Mouse (Mus musculus) forebrain, embryonic 14.5 days (tissue): ENCODE measurements around the gene Gm10665. TPM values are rescaled to one million over a fixed set of nuclear protein-coding genes. Genes with fewer than 3 reads are reported as not detected.
"Not testable (repeated sequence)": the region's sequence is repeated elsewhere in the genome, so short reads cannot be mapped to it uniquely, and the experiment has no call there.

Experiments used
- ATAC-seq: fragments of 200-750 bp; cut with Nextera tagmentation; 2 replicates; pipeline ENCODE4 v1.8.0; 2017; ENCODE audit warnings: mild to moderate bottlenecking, moderate library complexity
- DNase-seq: peaks from one replicate; pipeline ENCODE4 v3.0.0-alpha.2; 2015; ENCODE audit warnings: low spot score
- H3K27ac ChIP-seq: fragments of 300-500 bp; sonication (generic); 2 replicates; pipeline ENCODE4 v1.5.1; 2014; ENCODE audit warnings: low read depth, mild to moderate bottlenecking, control low read depth, low read length, moderate library complexity
- H3K27me3 ChIP-seq: fragments of 300-500 bp; sonication (generic); replicated peaks from 2 replicates; pipeline ENCODE4 v1.6.1; 2014; ENCODE audit warnings: low read length, control low read depth, mixed read lengths; ENCODE audit not compliant: control insufficient read depth, insufficient read depth
- H3K36me3 ChIP-seq: fragments of 300-500 bp; sonication (generic); 2 replicates; pipeline ENCODE4 v1.6.1; 2014; ENCODE audit warnings: low read length, control low read depth; ENCODE audit not compliant: control insufficient read depth, insufficient read depth
- H3K4me1 ChIP-seq: fragments of 300-500 bp; sonication (generic); 2 replicates; pipeline ENCODE4 v1.6.1; 2014; ENCODE audit warnings: antibody characterized with exemption, low read length, control low read depth; ENCODE audit not compliant: control insufficient read depth, insufficient read depth
- H3K4me2 ChIP-seq: fragments of 300-500 bp; sonication (generic); 2 replicates; pipeline ENCODE4 v1.6.1; 2014; ENCODE audit warnings: mild to moderate bottlenecking, control low read depth, low read length
- H3K4me3 ChIP-seq: fragments of 300-500 bp; sonication (generic); 2 replicates; pipeline ENCODE4 v1.5.1; 2014; ENCODE audit warnings: low read depth, low read length, control low read depth
- H3K9ac ChIP-seq: fragments of 300-500 bp; sonication (generic); 2 replicates; pipeline ENCODE4 v1.6.1; 2014; ENCODE audit warnings: mild to moderate bottlenecking, low read length, control low read depth, moderate library complexity
- H3K9me3 ChIP-seq: fragments of 300-500 bp; sonication (generic); replicated peaks from 2 replicates; pipeline ENCODE4 v1.6.1; 2016; ENCODE audit warnings: low read length, control low read depth, mixed read lengths; ENCODE audit not compliant: control insufficient read depth
- WGBS: fragments of 180-500 bp; shearing (Covaris S2); extraction: QIAGEN DNeasy Blood & Tissue Kit; methylation state at CpG from one replicate; pipeline ENCODE4 v1.1.7; 2014; 5-methylcytosine and 5-hydroxymethylcytosine counted together
- polyA plus RNA-seq: library from polyadenylated mRNA; unstranded; fragments of >200 nt; fragmentation: Nextera tagmentation; extraction: Ambion mirVana; gene quantifications from 2 replicates; pipeline ENCODE4 v1.2.1, GENCODE M21; 2014

Gm10665 gene
- polyA plus RNA-seq, result not detected in 2 replicates

DNA sequence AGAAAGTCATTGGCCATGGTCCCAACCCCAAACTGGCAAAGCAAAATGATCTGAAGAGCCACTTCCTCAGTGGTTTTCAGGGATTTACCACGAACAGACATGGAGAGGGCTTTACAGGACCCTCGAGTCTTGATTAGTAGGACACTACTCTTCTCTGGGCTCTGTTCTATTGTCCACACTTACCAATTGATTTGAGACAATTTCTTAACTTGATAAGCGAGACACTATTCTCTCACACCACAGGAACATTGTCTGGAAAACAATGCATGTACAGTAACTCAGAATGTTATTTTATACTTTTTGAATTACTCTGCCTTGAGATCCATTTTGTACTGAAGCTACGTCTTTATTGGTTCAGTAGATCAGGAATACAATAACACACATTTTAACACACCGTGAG, at the start of gene Gm10665:
Gene Gm10665 (minus strand): TSS at position 101 of the 400 bp plus-strand sequence.
- not testable (repeated sequence) for H3K36me3 ChIP-seq, ATAC-seq, DNase-seq, H3K9me3 ChIP-seq, H3K27ac ChIP-seq, H3K9ac ChIP-seq, H3K27me3 ChIP-seq, H3K4me2 ChIP-seq, H3K4me1 ChIP-seq, H3K4me3 ChIP-seq
- WGBS, result no CpG with 5 or more reads among the region's 5 CpGs

GRCm38 (mm10) chr7:22499578-22499977, 35.7 kb upstream of the Gm10665 start, which contains the start of gene Vmn1r151:
TSS of gene Vmn1r151 (minus strand) at chr7:22499678.
- not testable (repeated sequence) for DNase-seq, H3K4me2 ChIP-seq, H3K9ac ChIP-seq, H3K36me3 ChIP-seq, ATAC-seq, H3K27me3 ChIP-seq, H3K4me1 ChIP-seq, H3K27ac ChIP-seq, H3K9me3 ChIP-seq, H3K4me3 ChIP-seq
- WGBS, result 38% methylated on average over 1 of the region's 3 CpGs

DNA sequence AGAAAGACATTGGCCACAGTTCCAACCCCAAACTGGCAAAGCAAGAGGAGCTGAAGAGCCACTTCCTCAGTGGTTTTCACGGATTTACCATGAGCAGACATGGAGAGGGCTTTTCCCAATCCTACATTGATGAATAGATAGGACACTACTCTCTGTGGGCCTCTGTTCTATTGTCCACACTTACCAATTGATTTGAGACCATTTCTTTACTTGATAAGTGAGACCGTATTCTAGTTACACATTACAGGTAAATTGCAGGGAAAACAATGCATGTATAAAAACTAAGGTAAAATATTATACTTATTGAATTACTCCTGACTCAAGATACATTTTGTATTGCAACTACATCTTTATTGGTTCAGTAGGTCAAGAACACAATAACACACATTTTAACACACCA, 25.7 kb downstream of the Gm10665 start, which contains the start of gene Vmn1r149:
Gene Vmn1r149 (minus strand): TSS at position 101 of the 400 bp plus-strand sequence.
- H3K9ac ChIP-seq, DNase-seq, H3K36me3 ChIP-seq, H3K9me3 ChIP-seq, H3K27me3 ChIP-seq, H3K4me2 ChIP-seq, ATAC-seq, H3K4me3 ChIP-seq, H3K4me1 ChIP-seq, H3K27ac ChIP-seq: not testable (repeated sequence)
- no CpG with 5 or more reads among the region's 2 CpGs for WGBS

DNA sequence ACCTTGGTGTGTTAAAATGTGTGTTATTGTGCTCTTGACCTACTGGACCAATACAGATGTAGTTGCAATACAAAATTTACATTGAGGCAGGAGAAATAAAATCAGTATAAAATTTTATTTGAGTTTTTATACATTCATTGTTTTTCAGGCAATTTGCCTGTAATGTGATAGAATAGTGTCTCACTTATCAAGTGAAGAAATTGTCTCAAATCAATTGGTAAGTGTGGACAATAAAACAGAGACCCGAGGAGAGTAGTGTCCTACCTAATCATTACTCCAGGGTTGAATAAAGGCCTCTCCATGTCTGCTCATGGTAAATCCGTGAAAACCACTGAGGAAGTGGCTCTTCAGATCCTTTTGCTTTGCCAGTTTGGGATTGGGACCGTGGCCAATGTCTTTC, 50.6 kb downstream of the Gm10665 start, which contains the start of gene Vmn1r148:
Gene Vmn1r148 (plus strand): TSS at position 301 of the 400 bp plus-strand sequence.
- not testable (repeated sequence) for H3K4me3 ChIP-seq, H3K4me1 ChIP-seq, DNase-seq, H3K4me2 ChIP-seq, H3K9me3 ChIP-seq, H3K9ac ChIP-seq, ATAC-seq, H3K36me3 ChIP-seq, H3K27me3 ChIP-seq, H3K27ac ChIP-seq
- WGBS, result no CpG with 5 or more reads among the region's 3 CpGs

Other genes with a start within 250 kb of the Gm10665 start
- not detected in 2 replicates for gene Gm8453, start 234.6 kb downstream of the Gm10665 start, polyA plus RNA-seq
- gene Gm4187, start 134.4 kb downstream of the Gm10665 start, polyA plus RNA-seq, result not detected in 2 replicates
- gene Gm8660, start 93.0 kb downstream of the Gm10665 start, polyA plus RNA-seq, result not detected in 2 replicates
- not detected in 2 replicates for gene Vmn1r148, start 50.5 kb downstream of the Gm10665 start, polyA plus RNA-seq
- gene Vmn1r149, start 25.8 kb downstream of the Gm10665 start, polyA plus RNA-seq, result not detected in 2 replicates
- gene Vmn1r151, start 35.6 kb upstream of the Gm10665 start, polyA plus RNA-seq, result not detected in 2 replicates
- gene Vmn1r152, start 58.9 kb upstream of the Gm10665 start, polyA plus RNA-seq, result not detected in 2 replicates
- not detected in 2 replicates for gene Gm8677, start 70.8 kb upstream of the Gm10665 start, polyA plus RNA-seq
- not detected in 2 replicates for gene Gm4201, start 101.3 kb upstream of the Gm10665 start, polyA plus RNA-seq
- not detected in 2 replicates for gene Gm4565, start 124.1 kb upstream of the Gm10665 start, polyA plus RNA-seq
- not detected in 2 replicates for gene Vmn1r155, start 193.9 kb upstream of the Gm10665 start, polyA plus RNA-seq
- gene Gm8693, start 228.2 kb upstream of the Gm10665 start, polyA plus RNA-seq, result not detected in 2 replicates